Mouse (Mus musculus): ENCODE measurements at regions not wholly inside any gene's neighbourhood (a gene's known extent, or its start where the extent isn't known, plus 50 kb on each side); places are given as distances from the start of the nearest gene placed in this dataset.
"Not testable (repeated sequence)": the region's sequence is repeated elsewhere in the genome, so short reads cannot be mapped to it uniquely, and the experiment has no call there.

DNA sequence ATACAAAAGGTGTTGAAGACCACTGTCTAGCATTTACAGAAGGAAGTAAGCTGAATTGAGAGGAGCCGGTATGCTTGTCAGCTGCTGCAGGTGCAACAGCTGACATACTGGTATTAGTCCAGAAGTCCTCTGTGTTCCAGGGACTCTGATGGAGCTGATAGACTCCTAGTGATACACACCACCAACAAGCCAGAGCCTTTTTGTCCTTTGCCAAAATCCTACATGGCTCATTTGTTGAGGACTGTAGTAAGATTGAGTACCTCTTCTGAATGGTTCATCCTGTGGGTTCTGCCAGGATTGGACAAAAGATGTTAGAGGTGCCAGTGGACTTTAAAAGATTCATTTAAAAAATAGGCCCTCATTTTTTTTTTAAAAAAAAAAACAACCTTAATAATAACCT lies 129.4 kb upstream of the Tmem185a start:
- in situ Hi-C loops (cut with MboI, MseI) = loop anchor here in 1 of 2 experiments (10.0 kb wide), 1 partner anchor 1522 kb away; no protein-coding TSS in a partner anchor

- in situ Hi-C loops (cut with MboI, MseI) = loop anchor here (5.0 to 25.0 kb wide), 2 partner anchors 730 kb away; no protein-coding TSS in a partner anchor
Measured at GRCm38 (mm10) chrX:70582344-70582743, 105.4 kb upstream of the Tmem185a start.

DNA sequence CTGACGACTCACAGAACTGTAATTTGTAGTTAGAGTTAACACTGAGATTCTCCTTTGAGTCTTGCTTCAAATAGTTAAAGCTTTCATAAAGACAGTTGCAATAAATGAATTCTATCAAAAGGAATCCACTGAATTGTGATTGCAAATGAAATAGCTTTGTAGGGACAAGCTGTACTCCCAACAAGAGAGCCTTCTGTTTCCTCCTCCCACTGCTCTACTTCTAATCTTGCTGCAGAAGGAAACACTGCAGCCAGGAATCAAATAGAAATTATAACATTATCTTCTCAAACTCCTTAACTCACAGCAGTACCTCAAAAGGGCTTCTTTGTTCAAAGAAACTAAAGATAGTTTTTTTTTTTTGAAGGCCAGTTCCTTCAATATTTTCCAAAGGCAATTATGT lies 103.2 kb upstream of the Tmem185a start:
- in situ Hi-C loops (cut with MboI, MseI) = loop anchor here (5.0 to 25.0 kb wide), 2 partner anchors 732 kb away; no protein-coding TSS in a partner anchor

DNA sequence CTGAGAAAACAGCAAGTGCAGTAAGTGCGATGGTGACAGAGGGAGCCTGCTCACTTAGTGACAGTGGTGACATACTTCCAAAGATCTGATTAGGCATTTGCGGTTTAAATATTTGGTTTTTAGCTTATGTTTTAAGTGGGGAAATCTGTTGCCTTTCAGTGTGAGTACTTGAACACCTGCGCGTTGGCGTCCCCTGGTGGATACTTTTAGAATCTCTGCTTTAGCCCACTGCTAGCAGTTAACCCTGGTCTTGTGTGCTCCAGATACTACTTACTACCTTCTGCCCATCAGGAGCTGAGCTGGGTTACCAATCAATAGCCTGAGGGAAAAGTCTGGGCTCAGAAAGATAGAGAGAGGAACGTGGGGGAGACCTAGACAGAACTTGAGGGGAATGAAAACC lies 97.3 kb upstream of the Tmem185a start:
- in situ Hi-C loops (cut with MboI, MseI) = loop anchor here (5.0 kb wide), 1 partner anchor 202 kb away; no protein-coding TSS in a partner anchor

- in situ Hi-C loops (cut with MboI, MseI) = loop anchor here (5.0 kb wide), 1 partner anchor 198 kb away; no protein-coding TSS in a partner anchor
Measured at GRCm38 (mm10) chrX:70570586-70570985, 93.6 kb upstream of the Tmem185a start.

DNA sequence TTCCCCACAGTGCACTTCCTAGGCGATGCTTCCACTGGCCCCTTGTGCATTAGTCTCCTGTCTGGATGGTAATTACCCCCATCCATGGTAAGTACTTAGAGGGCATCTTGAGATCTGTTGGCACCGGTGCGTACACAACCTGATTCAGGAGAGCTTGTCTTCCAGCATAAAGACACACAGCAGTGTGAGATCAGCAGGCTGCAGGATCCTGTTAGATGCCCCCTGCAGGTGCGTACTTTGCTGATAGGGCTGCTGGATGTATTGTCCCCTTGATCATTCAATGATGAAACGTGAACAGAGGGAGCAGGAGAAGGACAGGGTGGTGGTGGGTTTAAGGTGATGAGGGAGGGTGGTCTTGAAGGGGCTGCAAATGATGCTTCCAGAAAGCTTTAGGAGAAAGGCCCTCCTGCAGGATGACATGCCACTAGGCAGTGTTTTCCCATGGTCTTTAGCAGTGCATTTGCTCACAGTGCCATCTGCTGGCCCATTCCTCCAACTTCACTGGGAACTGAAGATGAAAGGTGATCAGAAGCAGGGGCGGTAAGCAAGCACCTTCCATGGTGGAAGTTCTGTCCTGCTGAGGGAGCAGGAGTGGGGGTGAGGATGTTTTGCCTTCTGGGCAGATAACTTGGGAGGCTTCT lies 92.5 kb upstream of the Tmem185a start:
- in situ Hi-C loops (cut with MboI, MseI) = not testable (repeated sequence)

Measured in T-helper 17 cell (primary cell).